Mouse (Mus musculus) cerebellum, adult 2 months (tissue): ENCODE results near the gene Gcnt3. TPM values are rescaled to one million over a fixed set of nuclear protein-coding genes. Genes with fewer than 3 reads are reported as not detected.

Source experiments
- DNase-seq, 2 experiments: peaks; one replicate each; pipeline ENCODE4 v3.0.0; 2021
- H3K27ac ChIP-seq: fragments of 200-500 bp; 2 replicates; pipeline ENCODE4 v1.5.1; 2012; ENCODE audit warnings: low read length, control low read depth, inconsistent platforms; ENCODE audit not compliant: insufficient read depth
- H3K27me3 ChIP-seq: fragments of 200-500 bp; 2 replicates; pipeline ENCODE4 v1.6.1; 2012; ENCODE audit warnings: inconsistent platforms, mild to moderate bottlenecking, low read length, moderate library complexity; ENCODE audit not compliant: control insufficient read depth, insufficient read depth
- H3K4me1 ChIP-seq: fragments of 200-500 bp; 2 replicates; pipeline ENCODE4 v1.6.1; 2011; ENCODE audit warnings: low read length; ENCODE audit not compliant: control insufficient read depth, insufficient read depth
- H3K4me3 ChIP-seq: fragments of 200-500 bp; replicated peaks from 2 replicates; pipeline ENCODE3; 2011; ENCODE audit warnings: mild to moderate bottlenecking, low read depth, low read length, control low read depth; ENCODE audit not compliant: insufficient read depth
- CTCF ChIP-seq: fragments of 200-500 bp; IDR thresholded peaks from 2 replicates; pipeline ENCODE4 v1.5.1; 2011; ENCODE audit warnings: low read depth, mild to moderate bottlenecking, control low read depth, low read length, moderate library complexity, borderline replicate concordance; ENCODE audit not compliant: insufficient read depth
- POLR2A ChIP-seq: fragments of 200-500 bp; IDR thresholded peaks from 2 replicates; pipeline ENCODE4 v1.6.1; 2011; ENCODE audit warnings: low read length, control low read depth, borderline replicate concordance; ENCODE audit not compliant: insufficient read depth
- WGBS: fragments of 180-500 bp; shearing (Covaris S2); methylation state at CpG from one replicate; pipeline ENCODE4 v1.1.7; 2018; 5-methylcytosine and 5-hydroxymethylcytosine counted together
- polyA plus RNA-seq: library from polyadenylated mRNA; depleted of rRNA; stranded (reverse); fragments of >200 nt; gene quantifications from 2 replicates; pipeline ENCODE4 v1.2.3, GENCODE M21; 2012

Gene Gcnt3
- polyA plus RNA-seq, 1 experiment, result not detected

- no peak for DNase-seq
- Histone ChIP-seq H3K4me1 (no peaks in the 10 kb centered on the region; the same call in 1 of the 2 replicates), H3K4me3 (no peak overlapping the region), H3K27me3 (no peaks in the 10 kb centered on the region), H3K27ac (no peak overlapping the region)
- 90% methylated on average over 8 of the region's 8 CpGs for WGBS
- TF ChIP-seq CTCF (no peak), POLR2A (no peak)
Measured at GRCm38 (mm10) chr9:70009754-70010304, 28.1 kb downstream of the Gcnt3 start.

GRCm38 (mm10) chr9:70007506-70008248 is 30.2 kb downstream of the Gcnt3 start:
- no peak for DNase-seq
- no peak for TF ChIP-seq POLR2A
- TF ChIP-seq CTCF, result no peak
- no peak overlapping the region for H3K4me3 ChIP-seq
- 72% methylated on average over 14 of the region's 14 CpGs for WGBS
- H3K27ac ChIP-seq, result no peak overlapping the region
- H3K4me1 ChIP-seq, result no peaks in the 10 kb centered on the region
- no peaks in the 10 kb centered on the region for H3K27me3 ChIP-seq

- Histone ChIP-seq H3K27me3 (no peaks in the 10 kb centered on the region), H3K27ac (no peak overlapping the region), H3K4me1 (no peaks in the 10 kb centered on the region), H3K4me3 (no peak overlapping the region)
- WGBS, result 81% methylated on average over 5 of the region's 5 CpGs
- no peak for TF ChIP-seq POLR2A
- no peak for TF ChIP-seq CTCF
- DNase-seq, result no peak
Measured at GRCm38 (mm10) chr9:70006984-70007383, 30.9 kb downstream of the Gcnt3 start.

GRCm38 (mm10) chr9:70003516-70003915 is 34.4 kb downstream of the Gcnt3 start:
- H3K27me3 ChIP-seq, result no peaks in the 10 kb centered on the region
- H3K27ac ChIP-seq, result no peak overlapping the region
- whole genome bisulfite sequencing, result 89% methylated on average over 10 of the region's 10 CpGs
- H3K4me1 ChIP-seq, result no peaks in the 10 kb centered on the region
- no peak for DNase-seq
- H3K4me3 ChIP-seq, result no peak overlapping the region
- TF ChIP-seq CTCF, result no peak
- TF ChIP-seq POLR2A, result no peak

GRCm38 (mm10) chr9:69999318-69999717 is 38.6 kb downstream of the Gcnt3 start:
- Histone ChIP-seq H3K27me3 (no peaks in the 10 kb centered on the region), H3K27ac (no peak overlapping the region), H3K4me3 (no peak overlapping the region), H3K4me1 (no peaks in the 10 kb centered on the region)
- no peak for DNase-seq
- TF ChIP-seq CTCF (no peak), POLR2A (no peak)
- 93% methylated on average over 1 of the region's 1 CpGs for WGBS

GRCm38 (mm10) chr9:69994547-69994946 is 43.3 kb downstream of the Gcnt3 start:
- no peak for DNase-seq
- 96% methylated on average over 5 of the region's 5 CpGs for WGBS
- Histone ChIP-seq H3K27ac (no peak overlapping the region), H3K4me1 (no peaks in the 10 kb centered on the region), H3K27me3 (no peaks in the 10 kb centered on the region), H3K4me3 (no peak overlapping the region)
- no peak for TF ChIP-seq CTCF
- no peak for TF ChIP-seq POLR2A

GRCm38 (mm10) chr9:69993479-69993878 is 44.4 kb downstream of the Gcnt3 start:
- WGBS, result 92% methylated on average over 1 of the region's 1 CpGs
- Histone ChIP-seq H3K4me3 (no peak overlapping the region), H3K27ac (no peak overlapping the region), H3K27me3 (no peaks in the 10 kb centered on the region), H3K4me1 (no peaks in the 10 kb centered on the region)
- TF ChIP-seq POLR2A (no peak), CTCF (no peak)
- DNase-seq, result no peak

- H3K27ac ChIP-seq, result no peak overlapping the region
- no peak for DNase-seq
- 86% methylated on average over 5 of the region's 5 CpGs for WGBS
- no peaks in the 10 kb centered on the region for H3K4me1 ChIP-seq
- no peaks in the 10 kb centered on the region for H3K27me3 ChIP-seq
- no peak for TF ChIP-seq CTCF
- no peak for TF ChIP-seq POLR2A
- no peak overlapping the region for H3K4me3 ChIP-seq
Measured at GRCm38 (mm10) chr9:69992841-69993277, 45.0 kb downstream of the Gcnt3 start.
